Mouse (Mus musculus): ENCODE results near the gene Tmem141.
A peak's percentile ranks its signal among the peaks of the same experiment; 100 is the strongest.

Gene Tmem141

GRCm38 (mm10) chr2:25577951-25578795, 43.6 kb downstream of the Tmem141 start:
- peak; percentile 52 for DNase-seq (ENCODE audit: low read depth, low spot score)

DNA sequence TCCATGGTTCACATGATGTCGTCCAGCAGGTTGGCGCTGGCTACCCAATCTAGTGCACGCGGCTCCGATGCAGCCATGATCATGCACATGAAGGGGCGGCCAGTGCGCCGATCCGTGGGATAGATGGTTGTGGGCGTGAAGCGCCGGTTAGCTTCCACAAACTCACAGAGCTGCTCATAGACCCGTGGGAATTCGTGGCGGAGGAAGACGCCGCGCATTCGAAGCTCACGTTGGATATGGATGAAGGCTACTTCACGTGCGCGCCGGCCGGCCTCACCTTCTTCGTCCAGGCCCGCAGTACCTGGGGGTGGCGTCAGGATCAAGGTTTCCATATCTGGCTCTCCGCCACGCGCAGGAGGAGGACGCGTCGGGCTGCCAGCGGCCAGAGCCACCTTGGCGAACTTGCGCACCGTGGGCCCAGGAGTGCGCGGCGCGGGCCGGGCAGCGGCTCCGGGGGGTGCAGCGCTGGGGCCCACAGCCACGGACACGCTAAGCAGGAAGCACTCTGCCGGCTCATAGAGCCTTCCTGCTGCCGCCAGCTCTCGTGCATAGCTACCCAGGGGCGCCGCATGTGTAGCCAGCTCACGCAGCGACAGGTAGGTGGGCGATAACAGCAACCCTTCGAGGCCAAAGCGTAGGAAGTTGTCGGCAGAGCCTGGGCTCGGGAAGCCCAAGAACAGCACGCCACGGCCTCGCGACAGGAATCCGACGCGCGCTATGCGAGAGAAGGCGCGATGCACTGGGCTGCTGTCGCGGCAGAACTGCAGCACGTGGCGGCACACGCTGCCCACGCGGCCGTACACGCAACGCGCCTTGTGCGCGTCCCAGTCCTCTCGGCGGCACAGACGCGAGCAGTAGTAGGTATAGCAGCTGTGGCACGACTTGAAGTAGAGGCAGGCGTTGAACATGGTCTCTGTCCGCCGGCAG, 44.6 kb downstream of the Tmem141 start:
- DNase-seq (ENCODE audit: low read depth, low spot score) = peak; percentile 30

DNA sequence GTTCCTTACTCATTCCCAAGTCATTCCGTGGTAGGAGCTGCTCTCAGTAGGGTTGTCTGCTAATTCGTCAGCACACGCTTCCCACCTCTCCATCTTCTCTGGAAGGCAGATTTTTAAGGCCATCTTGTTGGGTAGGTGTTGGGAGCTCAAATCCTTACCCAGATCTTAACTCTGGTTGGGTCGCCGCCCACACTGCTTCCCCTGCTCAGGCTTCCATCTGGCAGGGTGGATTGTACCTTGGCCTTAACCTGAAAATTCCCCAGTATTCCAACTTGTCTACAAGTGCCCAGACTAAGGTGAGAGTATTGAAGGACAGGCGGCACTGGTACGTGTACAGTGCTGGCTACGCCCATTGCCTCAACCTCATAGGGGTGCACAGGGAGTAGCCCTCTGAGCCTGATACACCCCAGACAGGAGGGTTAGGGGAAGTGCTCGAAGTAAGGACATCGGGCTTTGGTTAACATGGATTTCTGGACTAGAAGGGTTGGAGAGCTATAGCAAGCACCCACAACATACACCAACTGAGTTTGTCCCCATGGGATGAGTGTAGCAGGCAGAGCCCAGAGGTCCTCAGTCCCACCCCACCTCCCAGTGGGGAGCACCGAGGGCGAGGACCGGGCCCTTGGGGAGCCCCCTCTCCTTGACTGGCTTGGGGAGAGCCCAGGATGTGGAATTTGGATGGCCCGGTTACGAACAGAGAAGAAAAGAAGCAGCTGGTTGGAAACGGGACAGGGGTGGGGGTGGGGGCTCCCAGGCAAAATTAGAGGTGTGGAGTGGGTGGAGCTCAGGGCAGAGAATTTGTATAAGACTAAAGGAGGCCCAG, 45.6 kb downstream of the Tmem141 start:
- no peak for DNase-seq (ENCODE audit: low read depth, low spot score)

DNA sequence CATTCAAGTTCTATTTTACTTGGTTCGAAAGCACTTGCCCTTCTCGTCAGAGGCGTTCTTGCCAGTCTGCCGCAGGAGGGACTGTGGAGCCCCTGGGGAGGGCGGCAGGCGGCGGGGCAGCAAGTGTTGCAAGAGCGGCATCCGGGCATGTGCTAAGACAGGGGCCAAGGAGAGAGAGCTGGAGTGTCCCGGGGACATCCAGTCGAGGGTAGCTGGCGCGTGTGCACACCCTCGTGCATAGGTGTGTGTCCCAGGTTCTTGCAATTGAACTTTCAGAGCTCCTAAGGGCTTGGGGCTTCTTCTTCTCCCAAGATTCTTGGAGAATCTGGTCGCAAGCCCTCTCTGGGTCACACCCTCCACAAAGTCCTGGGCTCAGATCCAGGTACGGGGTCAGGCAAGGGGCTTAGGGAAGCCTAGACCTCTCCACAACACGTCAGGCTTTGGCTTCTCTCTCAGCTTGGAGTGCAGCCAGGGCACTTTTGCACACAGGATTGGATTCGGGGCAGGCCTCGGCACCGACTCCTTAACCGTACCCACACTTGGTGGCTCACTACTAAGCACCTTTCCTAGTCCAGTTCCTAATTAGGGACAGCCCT, 46.3 kb downstream of the Tmem141 start:
- DNase-seq (ENCODE audit: low read depth, low spot score) = peak; percentile 30

GRCm38 (mm10) chr2:25574579-25575431, 47.0 kb downstream of the Tmem141 start, which contains the start of the genes Mamdc4 and Phpt1:
Mamdc4 (minus strand) TSS chr2:25574845.
Phpt1 (minus strand) TSS chr2:25575224.
- DNase-seq (ENCODE audit: low read depth, low spot score) = peak; percentile 97

DNA sequence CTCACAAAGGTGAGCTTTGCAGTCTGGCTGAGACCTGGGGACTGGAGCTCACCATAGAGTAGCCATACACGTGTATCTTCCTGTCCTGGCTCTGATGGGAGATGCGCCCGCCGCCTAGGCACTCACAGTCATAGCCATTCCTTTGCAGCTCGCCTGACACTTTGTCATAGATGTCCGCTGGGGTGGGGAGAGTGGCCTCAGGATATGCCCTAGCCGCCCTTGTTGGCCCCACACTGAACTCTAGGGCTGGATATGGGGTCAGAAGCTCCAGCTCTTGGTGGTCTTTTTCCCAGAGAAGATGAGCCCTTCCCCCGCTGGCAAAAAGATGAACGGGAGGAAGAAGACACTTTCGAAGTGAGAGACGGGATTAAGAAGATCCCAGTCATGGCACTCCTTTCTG, 47.7 kb downstream of the Tmem141 start:
- no peak for DNase-seq (ENCODE audit: low read depth, low spot score)

DNA sequence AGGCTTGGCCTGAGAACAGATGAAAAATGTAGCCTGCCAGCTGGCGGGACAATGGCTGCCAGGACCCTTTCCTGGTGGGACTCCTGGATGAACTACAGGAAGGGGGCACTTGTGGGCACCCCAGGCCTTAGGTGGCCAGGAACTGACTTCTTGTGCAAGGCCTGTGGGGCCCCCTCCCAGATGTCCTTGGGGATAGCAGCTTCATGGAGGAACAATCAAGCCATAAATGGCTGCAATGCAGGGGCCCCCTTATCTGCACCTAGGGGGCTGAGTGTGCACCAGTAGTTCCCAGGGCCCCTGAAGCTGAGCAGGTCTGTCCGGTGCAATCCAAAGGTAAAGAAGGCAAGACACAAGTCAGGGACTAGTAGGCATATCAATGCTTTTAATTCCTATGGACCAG, 48.7 kb downstream of the Tmem141 start:
- no peak for DNase-seq (ENCODE audit: low read depth, low spot score)

GRCm38 (mm10) chr2:25571221-25571620, 50.6 kb downstream of the Tmem141 start:
- no peak for DNase-seq (ENCODE audit: low read depth, low spot score)
